Mouse (Mus musculus): ENCODE measurements around the gene Map2. TPM values are rescaled to one million over a fixed set of nuclear protein-coding genes. Genes with fewer than 3 reads are reported as not detected.

Map2 gene
- polyA plus RNA-seq, 1 experiment from 2014 or later: 3.5 TPM

GRCm38 (mm10) chr1:66176012-66176837 lies 1.2 kb downstream of the Map2 start:
- ATAC-seq (replicated peaks; ENCODE audit: low FRiP score, low read depth): no peak
- H3K36me3 ChIP-seq (ENCODE audit: insufficient read depth, low read length): no peaks in the 10 kb centered on the region
- peak overlapping the region; percentile 62; the same call in 1 of the 2 replicates for H3K4me3 ChIP-seq (replicated peaks; ENCODE audit: low read depth, low read length)
- no peaks in the 10 kb centered on the region for H3K27me3 ChIP-seq (ENCODE audit: insufficient read depth, low read length)
- no peak overlapping the region for H3K9ac ChIP-seq (ENCODE audit: low read depth, low read length)
- no peak for DNase-seq (ENCODE audit: low spot score)
- H3K4me1 ChIP-seq (replicated peaks; ENCODE audit: insufficient read depth, low read length): 0 out of 2 replicates have a peak, but pooled peaks cover 7% of the 10 kb centered on the region
- no peak overlapping the region for H3K27ac ChIP-seq
- peak overlapping the region; percentile 76 for H3K4me2 ChIP-seq (ENCODE audit: low read length)
- no peaks in the 10 kb centered on the region for H3K9me3 ChIP-seq (replicated peaks; ENCODE audit: low read length)
- no peak for TF ChIP-seq CTCF (IDR thresholded peaks at IDR 0.05; ENCODE audit: low read depth)
- 29% methylated on average over 9 of the region's 9 CpGs for WGBS

GRCm38 (mm10) chr1:66176838-66177105 lies 1.7 kb downstream of the Map2 start:
- Histone ChIP-seq H3K36me3 (ENCODE audit: insufficient read depth, low read length) (no peaks in the 10 kb centered on the region), H3K27ac (no peak overlapping the region), H3K9ac (ENCODE audit: low read depth, low read length) (no peak overlapping the region), H3K4me2 (ENCODE audit: low read length) (no peak overlapping the region), H3K27me3 (ENCODE audit: insufficient read depth, low read length) (no peaks in the 10 kb centered on the region), H3K9me3 (replicated peaks; ENCODE audit: low read length) (no peaks in the 10 kb centered on the region), H3K4me3 (replicated peaks; ENCODE audit: low read depth, low read length) (no peak overlapping the region), H3K4me1 (replicated peaks; ENCODE audit: insufficient read depth, low read length) (0 out of 2 replicates have a peak, but pooled peaks cover 7% of the 10 kb centered on the region)
- DNase-seq (ENCODE audit: low spot score) (no peak), ATAC-seq (replicated peaks; ENCODE audit: low FRiP score, low read depth) (no peak)
- no peak for TF ChIP-seq CTCF (IDR thresholded peaks at IDR 0.05; ENCODE audit: low read depth)
- WGBS: 66% methylated on average over 2 of the region's 2 CpGs

GRCm38 (mm10) chr1:66177489-66178170 lies 2.6 kb downstream of the Map2 start:
- no peak overlapping the region for H3K9ac ChIP-seq (ENCODE audit: low read depth, low read length)
- no peaks in the 10 kb centered on the region for H3K27me3 ChIP-seq (ENCODE audit: insufficient read depth, low read length)
- DNase-seq (ENCODE audit: low spot score): no peak
- H3K36me3 ChIP-seq (ENCODE audit: insufficient read depth, low read length): no peaks in the 10 kb centered on the region
- H3K27ac ChIP-seq: no peak overlapping the region
- peak; percentile 27; the same call in 1 of the 2 replicates for TF ChIP-seq CTCF (IDR thresholded peaks at IDR 0.05; ENCODE audit: low read depth)
- no peak for ATAC-seq (replicated peaks; ENCODE audit: low FRiP score, low read depth)
- 0 out of 2 replicates have a peak, but pooled peaks cover 7% of the 10 kb centered on the region for H3K4me1 ChIP-seq (replicated peaks; ENCODE audit: insufficient read depth, low read length)
- H3K4me2 ChIP-seq (ENCODE audit: low read length): no peak overlapping the region
- H3K9me3 ChIP-seq (replicated peaks; ENCODE audit: low read length): no peaks in the 10 kb centered on the region
- H3K4me3 ChIP-seq (replicated peaks; ENCODE audit: low read depth, low read length): no peak overlapping the region
- WGBS: 40% methylated on average over 4 of the region's 4 CpGs

- no peak for TF ChIP-seq CTCF (IDR thresholded peaks at IDR 0.05; ENCODE audit: low read depth)
- Histone ChIP-seq H3K4me3 (replicated peaks; ENCODE audit: low read depth, low read length) (no peak overlapping the region), H3K9me3 (replicated peaks; ENCODE audit: low read length) (no peaks in the 10 kb centered on the region), H3K4me1 (replicated peaks; ENCODE audit: insufficient read depth, low read length) (no peaks in the 10 kb centered on the region), H3K27ac (no peak overlapping the region), H3K9ac (ENCODE audit: low read depth, low read length) (no peak overlapping the region), H3K4me2 (ENCODE audit: low read length) (no peak overlapping the region), H3K36me3 (ENCODE audit: insufficient read depth, low read length) (no peaks in the 10 kb centered on the region), H3K27me3 (ENCODE audit: insufficient read depth, low read length) (no peaks in the 10 kb centered on the region)
- DNase-seq (ENCODE audit: low spot score): no peak
- no peak for ATAC-seq (replicated peaks; ENCODE audit: low FRiP score, low read depth)
- 66% methylated on average over 12 of the region's 12 CpGs for whole genome bisulfite sequencing
Observed at GRCm38 (mm10) chr1:66187016-66187681, 12.1 kb downstream of the Map2 start.

DNA sequence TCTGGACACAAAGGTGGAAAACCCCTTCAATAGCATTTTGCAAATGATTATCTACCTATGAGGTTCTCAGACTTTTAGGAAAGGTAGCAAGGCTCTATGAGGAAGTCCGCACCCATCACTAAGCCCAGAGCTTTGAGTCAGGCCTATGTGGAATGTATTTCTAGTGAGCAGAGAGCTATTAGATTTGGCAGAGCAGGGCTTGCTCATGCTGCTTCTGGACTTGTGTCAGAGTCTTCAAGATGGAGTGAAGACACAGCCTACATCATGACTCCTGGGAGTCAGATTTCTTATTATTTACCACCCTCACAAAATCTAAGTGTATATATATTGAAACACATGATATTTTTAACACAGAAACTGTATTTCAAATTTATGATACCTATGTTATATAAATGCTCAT lies 17.3 kb downstream of the Map2 start:
- no peak for TF ChIP-seq CTCF (IDR thresholded peaks at IDR 0.05; ENCODE audit: low read depth)
- Histone ChIP-seq H3K4me2 (ENCODE audit: low read length) (no peak overlapping the region), H3K9ac (ENCODE audit: low read depth, low read length) (no peak overlapping the region), H3K4me3 (replicated peaks; ENCODE audit: low read depth, low read length) (no peak overlapping the region), H3K4me1 (replicated peaks; ENCODE audit: insufficient read depth, low read length) (no peaks in the 10 kb centered on the region), H3K27ac (no peak overlapping the region), H3K36me3 (ENCODE audit: insufficient read depth, low read length) (no peaks in the 10 kb centered on the region), H3K27me3 (ENCODE audit: insufficient read depth, low read length) (no peaks in the 10 kb centered on the region), H3K9me3 (replicated peaks; ENCODE audit: low read length) (no peaks in the 10 kb centered on the region)
- 86% methylated on average over 1 of the region's 1 CpGs for WGBS
- no peak for ATAC-seq (replicated peaks; ENCODE audit: low FRiP score, low read depth)
- no peak for DNase-seq (ENCODE audit: low spot score)

DNA sequence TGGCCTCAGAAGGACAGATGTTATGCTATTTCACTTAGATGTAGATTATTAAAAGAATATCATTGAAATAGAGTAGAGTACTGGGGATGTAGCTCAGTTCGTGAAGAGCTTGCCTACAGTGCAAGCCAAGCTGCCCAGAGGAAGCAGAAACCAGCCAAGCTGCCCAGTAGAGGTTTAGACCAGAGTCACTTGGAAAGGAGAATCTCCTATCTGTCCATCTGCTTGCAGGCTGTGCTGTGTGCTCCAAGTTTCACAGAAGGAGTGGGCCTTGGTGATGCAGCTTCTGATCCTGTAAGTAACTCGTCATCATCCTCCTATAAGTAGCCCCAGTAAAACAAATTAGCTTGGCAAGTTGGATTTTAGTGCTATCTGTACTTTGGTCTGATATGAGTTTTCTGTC lies 17.8 kb downstream of the Map2 start:
- 89% methylated on average over 2 of the region's 2 CpGs for WGBS
- no peak overlapping the region for H3K4me2 ChIP-seq (ENCODE audit: low read length)
- H3K27ac ChIP-seq: no peak overlapping the region
- H3K4me3 ChIP-seq (replicated peaks; ENCODE audit: low read depth, low read length): no peak overlapping the region
- no peak for TF ChIP-seq CTCF (IDR thresholded peaks at IDR 0.05; ENCODE audit: low read depth)
- ATAC-seq (replicated peaks; ENCODE audit: low FRiP score, low read depth) (no peak), DNase-seq (ENCODE audit: low spot score) (no peak)
- no peaks in the 10 kb centered on the region for H3K27me3 ChIP-seq (ENCODE audit: insufficient read depth, low read length)
- H3K9ac ChIP-seq (ENCODE audit: low read depth, low read length): no peak overlapping the region
- no peaks in the 10 kb centered on the region for H3K9me3 ChIP-seq (replicated peaks; ENCODE audit: low read length)
- H3K36me3 ChIP-seq (ENCODE audit: insufficient read depth, low read length): no peaks in the 10 kb centered on the region
- H3K4me1 ChIP-seq (replicated peaks; ENCODE audit: insufficient read depth, low read length): no peaks in the 10 kb centered on the region
